Mouse (Mus musculus) thymus, postnatal 25 days (tissue): ENCODE measurements around the gene Tsga10ip.
"Not testable (repeated sequence)": the region's sequence is repeated elsewhere in the genome, so short reads cannot be mapped to it uniquely, and the experiment has no call there.

ENCODE experiments used
- DNase-seq: peaks from one replicate; pipeline ENCODE4 v3.0.0; 2022

Gene Tsga10ip

DNA sequence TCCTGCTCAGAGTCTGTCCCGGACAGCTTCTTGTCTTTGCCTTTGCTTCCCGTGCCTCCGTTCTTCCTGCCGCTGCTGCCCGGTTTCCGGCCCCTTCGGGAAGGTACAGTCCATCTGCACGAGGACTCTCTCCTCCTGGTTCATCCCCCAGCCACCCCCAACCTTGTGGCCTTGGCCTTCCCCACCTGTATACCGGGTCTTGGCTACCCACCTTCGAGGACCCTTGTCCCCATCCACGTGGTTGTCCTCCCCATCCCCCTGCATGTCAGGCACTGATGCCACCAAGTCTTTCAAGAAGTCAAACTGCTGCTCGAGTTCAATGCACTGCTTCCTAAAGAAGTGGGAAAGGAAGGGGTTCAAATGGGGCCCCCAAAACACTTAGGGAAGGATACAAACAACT is 21.2 kb upstream of the Tsga10ip start:
- no peak for DNase-seq

DNA sequence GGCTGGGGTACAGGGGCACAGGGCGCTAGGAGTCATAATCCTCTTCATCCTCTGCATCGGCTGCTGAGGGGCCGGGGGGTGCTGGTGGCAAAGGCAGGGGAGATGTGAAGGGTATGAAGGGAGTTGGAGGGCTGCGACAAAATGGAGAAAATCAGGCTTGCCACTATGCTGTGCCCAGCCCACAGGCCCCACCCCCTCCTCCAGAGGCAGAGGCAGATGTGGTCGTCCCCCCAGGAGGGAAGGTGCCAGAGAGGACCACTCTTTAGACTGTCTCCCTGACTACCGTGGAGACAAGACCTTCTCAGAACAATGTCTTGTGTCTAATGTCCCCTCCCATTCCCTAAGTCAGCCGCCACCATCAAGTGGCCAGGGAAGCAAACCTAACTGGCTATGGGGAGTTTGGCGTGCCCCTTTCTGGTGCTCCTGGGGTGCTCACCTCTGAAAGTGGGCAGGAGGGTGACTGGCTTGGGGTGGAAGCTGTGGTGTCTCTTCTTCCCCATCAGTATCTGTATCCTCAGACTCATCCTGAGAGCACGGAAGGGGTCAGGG is 20.6 kb upstream of the Tsga10ip start:
- DNase-seq: no peak

DNA sequence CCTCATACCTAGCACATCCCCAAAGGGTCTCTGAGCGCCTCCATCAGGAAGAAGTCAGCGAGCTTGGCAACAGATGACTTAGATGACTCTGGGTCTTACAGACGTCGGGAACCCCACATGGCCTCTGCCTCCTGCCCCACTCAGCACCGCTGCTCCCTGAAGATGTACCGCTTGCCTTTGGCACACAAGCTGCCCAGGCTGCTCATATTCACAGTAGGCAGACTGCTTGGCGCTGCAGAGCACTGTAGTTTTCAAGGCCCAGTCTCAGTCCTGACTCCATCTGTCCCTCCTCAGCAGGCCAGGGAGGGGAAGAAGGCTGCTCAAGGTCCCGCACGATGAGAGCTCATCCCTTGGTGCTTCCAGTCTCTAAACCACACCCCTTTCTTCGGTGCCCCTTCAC is 19.9 kb upstream of the Tsga10ip start:
- peak; percentile 27 for DNase-seq

DNA sequence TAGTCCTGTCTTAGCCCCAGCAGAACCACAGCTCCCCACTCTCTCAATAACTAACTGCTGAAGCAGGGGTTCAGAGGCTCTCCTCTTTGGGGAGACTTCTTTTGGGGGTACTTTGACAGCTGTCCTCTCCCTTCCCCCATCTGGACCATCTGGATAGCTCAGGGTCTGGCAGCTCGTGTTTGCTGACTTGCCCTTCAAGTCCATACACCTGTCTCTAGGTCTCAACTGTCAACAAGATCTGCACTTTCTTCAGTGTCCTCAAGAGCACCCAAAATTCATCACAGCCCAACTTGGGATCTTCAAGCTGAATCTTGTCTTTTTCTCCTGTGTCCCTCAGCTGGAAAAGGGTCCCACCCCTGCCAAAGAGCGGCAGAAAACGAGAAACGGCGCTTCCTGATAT is 19.5 kb upstream of the Tsga10ip start:
- DNase-seq: no peak

DNA sequence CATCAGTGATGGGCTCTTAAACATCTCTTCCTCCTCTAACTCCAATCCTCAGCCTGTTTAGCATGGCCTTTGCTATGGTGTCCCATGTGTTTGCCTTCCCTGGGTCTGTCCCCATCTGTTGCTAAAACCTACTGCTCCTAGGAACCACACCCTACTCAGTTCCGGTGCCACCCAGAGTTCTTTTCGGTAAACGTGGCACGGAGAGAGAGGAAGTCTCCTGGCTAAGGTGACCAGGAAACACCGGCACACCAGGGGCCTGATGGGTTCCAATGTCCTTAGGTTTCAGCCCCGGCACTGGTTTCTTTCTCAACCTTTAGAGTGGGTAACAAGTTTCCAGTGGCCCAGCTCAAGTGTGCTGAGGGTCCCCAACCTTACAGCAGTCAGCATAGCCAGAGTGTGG is 18.3 kb upstream of the Tsga10ip start:
- DNase-seq: no peak

DNA sequence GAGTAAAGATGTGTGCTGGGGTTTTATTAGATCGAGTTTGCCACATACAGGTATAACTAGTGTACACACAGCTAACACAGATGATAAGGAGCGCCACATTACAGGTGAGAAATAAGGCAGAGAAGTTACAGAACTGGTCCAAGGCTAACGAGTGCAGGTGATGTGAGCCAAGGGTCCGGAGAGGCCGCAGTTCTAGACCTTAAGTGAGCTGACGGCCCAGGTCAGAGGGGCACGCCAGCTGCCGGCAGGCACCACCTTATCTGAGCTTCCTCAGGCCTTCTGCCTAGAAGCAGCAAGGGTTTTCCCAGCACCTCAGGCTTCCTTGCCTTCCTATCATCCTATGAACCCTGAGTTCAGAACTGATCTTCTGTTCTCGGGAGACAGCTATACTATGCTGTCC is 17.3 kb upstream of the Tsga10ip start:
- no peak for DNase-seq

DNA sequence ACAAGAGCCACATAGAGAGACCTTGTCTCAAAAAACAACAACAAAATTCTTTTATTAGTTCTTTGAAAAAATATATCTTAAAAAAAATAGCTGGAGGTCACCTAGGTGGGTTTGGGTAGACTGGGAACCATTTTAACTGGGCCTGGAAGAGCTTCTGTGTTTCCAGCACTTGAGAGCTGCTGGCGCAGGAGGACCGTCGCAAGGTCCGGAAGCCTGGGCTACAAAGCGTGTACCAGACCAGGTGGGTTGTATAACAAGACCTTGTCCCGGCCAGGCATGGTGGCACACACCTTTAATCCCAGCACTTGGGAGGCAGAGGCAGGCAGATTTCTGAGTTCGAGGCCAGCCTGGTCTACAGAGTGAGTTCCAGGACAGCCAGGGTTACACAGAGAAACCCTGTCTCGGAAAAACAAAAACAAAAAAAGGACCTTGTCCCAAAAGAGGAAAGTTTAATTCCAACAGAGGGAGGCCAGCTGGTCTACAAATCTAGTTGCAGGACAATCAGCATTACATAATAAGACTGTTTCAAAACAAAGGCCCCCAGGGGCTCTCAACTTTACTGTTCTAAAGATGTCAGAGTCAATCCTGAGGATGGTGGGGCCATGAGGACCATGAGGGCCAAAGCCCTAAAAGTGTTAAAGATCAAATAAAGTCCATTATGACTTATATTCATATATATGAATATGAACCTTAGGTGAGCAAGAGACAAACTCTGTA is 16.6 kb upstream of the Tsga10ip start:
- DNase-seq: no peak

DNA sequence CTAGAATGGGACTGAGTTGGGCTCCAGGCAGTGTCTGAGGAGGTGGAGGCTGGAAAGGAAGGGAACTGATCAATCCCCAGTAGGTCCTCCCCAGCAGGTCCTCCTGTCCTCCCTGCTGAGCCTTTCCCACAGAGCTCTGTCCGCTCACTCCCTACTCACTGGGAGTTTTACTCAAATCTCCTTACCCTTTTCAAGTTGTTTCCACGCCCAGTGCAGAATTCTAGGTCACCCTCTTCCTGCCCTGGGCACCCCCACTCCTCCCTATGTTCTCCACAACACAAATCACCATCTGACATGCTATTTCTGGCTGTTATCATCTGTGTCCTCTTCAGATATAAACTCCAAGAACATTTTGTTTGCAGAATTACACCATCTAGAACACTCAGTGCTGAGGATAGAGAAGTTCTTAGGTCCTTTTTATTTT is 12.2 kb upstream of the Tsga10ip start:
- no peak for DNase-seq

DNA sequence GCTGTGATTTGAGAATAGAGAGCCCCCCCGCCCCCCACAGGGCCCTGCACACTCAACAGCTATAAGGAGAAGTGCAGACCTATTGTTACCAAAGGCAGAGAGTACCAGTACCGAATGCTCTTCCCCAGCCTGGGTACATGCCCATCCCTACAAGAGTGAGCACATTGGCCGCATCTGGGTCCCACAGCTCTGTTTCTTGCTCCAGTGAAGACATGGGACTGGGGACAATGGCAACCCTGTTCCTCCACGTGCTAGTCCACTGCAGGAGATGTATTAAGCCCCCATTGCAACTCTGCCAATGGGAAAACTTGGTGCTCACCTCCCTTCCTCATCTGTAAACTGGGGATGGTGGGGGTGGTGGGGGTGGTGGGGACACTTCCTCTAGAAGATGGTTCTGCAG is 11.5 kb upstream of the Tsga10ip start:
- DNase-seq: no peak

DNA sequence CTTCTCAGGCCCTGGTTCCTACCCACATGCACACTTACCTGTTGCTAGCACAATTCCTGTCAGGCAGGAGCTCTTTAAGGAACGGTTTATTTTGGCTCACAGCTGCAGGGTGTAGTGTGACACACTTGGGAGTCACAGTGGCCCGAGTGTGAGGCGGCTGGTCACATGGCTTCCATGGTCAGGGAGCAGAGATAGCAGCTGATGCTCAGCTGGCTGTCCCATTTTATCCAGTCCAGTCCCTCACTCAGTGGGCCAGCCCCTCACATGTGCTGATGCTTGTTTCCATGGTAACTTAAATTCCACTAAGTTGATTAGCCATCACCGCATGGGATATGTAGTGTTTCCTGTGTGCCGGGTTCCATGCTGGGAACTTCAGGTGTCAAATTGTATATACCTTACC is 9.6 kb upstream of the Tsga10ip start:
- no peak for DNase-seq

DNA sequence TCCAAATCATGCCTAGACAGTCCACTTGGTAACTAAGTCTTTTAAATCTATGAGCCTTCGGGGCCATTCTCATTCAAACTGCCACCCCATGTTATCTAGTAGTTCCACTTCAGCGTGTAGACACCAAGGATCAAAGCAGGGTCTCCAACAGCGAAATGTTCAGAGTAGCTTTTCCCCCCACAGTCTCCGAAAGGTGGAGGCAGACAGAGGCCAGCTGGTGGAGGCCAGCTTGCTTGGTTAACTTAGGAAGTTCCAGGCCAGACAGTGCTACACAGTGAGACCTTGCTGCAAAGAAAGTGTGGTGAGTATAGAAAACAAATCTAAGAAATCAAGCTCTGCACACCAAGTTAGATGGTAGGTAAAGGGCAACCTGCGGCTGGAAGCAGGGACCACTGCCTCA is 8.3 kb upstream of the Tsga10ip start:
- no peak for DNase-seq

DNA sequence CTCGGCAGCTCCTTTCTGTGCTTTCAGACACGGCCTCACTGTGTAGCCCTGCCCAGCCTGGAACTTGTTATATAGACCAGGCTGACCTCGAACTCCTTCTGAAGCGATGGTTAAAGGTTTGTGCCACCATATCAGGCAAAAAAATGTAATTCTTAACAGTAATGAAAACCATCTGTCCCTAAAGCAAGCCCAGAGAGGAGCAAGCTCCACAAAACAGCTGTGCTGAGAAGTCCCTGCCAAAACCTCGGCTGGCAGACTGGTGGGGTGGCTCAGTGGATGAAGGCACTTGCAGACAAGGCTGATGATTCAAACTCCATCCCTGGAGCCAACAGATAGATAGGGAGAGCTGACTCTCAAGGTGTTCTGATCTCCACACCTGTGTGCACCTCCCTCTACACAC is 6.7 kb upstream of the Tsga10ip start:
- DNase-seq: no peak

DNA sequence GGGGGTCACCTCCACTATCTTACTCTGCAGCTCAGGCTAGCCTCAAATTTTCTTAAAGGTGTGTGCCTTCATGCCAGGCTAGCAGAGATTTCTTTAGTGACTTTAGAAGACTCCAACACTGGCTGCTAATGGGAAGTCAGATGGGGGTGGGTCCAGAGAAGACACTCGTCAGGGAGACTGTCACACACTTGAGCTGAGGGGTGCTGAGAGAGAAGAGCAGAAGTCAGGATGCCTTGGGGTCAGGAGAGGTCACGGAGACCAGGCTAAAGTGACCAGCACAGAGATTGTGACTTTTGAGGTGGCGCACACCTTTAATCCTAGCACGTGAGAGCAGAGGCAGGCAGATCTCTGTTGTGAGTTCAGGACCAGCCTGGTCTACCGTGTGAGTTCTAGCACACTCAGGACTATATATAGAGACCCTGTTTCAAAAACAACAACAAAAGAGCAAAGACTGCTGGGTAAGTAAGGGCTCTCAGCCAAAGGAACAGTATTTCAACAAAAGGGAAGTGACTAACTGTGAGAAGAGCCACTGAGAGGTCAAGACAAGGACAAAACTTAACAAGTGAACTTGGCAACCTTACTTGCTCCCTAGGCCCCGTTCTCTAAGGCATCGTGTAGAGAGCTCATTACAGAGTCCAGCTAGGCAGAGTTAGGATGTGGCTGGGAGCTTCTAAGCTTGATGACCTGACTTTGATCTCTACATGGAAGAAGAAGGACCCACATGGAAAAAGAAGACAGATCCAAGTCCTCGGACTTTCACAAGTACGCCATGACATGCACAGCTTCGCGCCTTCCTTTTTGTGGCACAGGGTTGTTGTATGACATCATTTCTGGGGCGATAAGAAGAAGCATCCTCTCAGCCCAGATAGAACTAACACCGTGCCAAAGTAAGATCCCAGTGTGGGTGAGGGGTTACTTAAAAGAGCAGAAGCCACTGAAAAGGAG is 6.0 kb upstream of the Tsga10ip start:
- DNase-seq: no peak

DNA sequence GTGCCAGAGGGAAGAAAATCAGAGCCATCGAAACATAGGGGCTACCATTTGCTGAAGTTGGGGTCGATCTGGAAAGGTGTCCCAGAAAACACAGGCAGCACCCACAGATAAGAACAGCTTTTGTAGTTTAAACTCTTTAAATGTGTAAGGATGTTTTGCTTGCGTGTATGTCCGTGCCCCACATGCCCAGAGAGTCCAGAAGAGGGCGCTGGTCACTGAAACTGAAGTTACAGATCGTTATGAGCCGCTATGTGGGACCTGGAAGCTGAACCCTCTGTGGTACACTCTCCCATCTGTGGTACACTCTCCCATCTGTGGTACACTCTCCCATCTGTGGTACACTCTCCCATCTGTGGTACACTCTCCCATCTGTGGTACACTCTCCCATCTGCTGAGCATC is 4.8 kb upstream of the Tsga10ip start:
- peak; percentile 75 for DNase-seq

DNA sequence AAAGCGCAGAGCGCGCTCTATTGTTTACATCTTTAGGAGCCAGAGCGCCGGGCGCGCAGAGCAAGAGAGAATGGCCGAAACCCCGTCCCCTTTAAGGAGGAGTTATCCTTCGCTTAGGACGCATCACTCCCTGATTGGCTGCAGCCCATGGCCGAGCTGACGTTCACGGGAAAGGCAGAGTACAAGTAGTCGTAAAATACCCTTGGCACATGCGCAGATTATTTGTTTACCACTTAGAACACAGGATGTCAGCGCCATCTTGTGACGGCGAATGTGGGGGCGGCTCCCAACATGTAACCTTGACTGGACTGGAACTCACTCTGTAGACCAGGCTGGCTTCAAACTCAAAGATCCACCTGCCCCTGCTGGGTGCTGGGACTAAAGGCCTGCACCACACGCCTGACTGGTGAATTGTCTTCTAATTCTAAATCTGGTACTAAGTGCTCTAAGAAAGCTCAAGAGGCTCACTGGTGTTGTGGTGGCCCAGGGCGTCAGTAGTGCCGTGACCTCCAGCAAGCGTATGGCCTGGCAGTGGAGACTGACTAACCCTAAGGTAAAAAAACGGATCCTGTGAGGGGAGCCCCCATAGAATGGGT is 4.3 kb upstream of the Tsga10ip start:
- DNase-seq: peak; percentile 66

DNA sequence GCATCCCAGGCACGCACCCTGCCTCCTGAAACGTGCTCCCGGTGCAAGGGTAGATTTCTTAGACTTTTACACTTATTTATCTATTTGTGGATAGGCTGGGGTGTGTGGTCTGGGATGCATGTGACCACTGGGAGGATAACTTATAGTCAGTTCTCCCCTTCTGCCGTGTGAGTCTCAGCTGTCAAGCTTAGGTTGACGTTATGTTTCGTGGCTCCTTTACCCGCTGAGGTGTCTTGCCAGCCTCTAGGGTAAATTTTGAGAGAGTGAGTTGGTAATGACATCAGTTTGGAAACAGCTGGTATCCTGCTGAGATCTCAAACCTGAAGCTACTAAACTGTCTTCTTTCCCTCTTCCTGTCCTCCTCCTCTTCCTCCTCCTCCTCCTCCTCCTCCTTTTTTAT is 3.6 kb upstream of the Tsga10ip start:
- DNase-seq: no peak

DNA sequence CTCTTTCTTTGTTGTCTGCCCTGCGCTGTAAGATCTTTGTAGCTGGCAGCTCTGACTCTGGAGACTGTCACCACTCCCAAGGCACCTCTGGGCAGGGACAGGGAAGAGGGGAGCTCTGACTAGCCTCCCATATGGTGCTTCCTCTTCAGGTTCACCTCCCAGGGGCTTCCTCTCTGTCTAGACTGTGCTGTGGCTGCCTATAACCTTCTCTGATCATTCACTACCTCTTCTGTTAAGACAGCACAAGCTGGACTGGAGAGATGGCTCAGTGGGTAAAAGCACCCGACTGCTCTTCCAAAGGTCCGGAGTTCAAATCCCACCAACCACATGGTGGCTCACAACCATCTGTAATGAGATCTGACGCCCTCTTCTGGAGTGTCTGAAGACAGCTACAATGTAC is 1.3 kb downstream of the Tsga10ip start:
- DNase-seq: not testable (repeated sequence)

DNA sequence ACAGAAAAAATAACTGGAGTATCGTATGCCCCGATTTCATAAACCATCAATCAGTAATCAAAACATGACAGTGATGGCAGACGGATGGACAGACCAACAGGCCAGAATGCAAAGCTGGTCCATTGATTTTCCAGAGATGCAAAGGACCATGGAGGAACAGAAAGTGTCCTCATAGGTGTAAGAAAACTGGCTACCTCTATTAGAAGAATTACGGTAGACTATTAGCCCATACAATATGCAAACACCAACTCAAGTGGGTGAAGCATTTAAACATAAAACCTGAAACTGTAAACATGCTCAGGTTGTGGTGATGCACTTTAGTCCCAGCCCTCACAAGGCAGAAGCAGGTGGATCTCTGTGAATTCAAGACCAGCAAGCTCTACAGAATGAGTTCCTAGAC is 7.0 kb downstream of the Tsga10ip start:
- DNase-seq: no peak

DNA sequence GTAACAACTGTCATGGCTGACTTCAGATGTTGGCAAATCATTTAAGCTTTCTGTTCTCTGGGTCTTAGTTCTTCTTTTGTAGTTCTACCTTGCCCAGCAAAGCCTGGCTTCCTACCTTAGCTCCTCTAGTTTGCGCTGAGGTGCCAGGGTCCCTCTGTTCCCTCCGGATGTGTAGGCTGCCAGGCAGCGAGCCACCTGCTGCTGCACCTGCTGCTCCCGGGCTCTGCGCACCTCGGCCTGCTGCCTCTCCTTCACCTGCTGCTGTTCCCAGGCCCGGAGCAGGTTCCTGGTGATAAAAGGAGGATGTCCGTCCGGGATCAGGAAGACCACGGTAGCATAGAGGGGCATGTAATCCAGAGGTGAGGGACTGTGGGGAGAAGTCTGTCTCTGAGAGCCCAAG is 8.2 kb downstream of the Tsga10ip start:
- no peak for DNase-seq

DNA sequence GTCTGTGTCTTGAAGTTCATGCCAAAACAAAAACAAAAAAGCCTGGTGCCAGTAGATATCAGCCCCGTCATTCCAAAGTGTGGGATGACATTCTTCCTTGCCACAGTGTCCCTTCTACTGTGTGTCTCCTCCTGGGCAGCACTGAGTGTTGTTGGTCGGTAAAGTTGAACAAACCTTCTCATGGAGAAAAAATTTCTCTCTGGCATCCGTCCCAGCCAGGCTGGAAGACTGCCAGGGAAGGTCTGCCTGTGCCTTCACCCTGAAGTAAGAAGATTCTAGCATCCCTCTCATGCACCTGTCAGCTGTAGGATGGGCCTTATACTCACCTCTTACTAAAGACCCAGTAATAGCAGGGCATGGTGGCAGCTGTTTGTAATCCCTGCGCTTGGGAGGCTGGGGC is 9.4 kb downstream of the Tsga10ip start:
- DNase-seq: no peak

DNA sequence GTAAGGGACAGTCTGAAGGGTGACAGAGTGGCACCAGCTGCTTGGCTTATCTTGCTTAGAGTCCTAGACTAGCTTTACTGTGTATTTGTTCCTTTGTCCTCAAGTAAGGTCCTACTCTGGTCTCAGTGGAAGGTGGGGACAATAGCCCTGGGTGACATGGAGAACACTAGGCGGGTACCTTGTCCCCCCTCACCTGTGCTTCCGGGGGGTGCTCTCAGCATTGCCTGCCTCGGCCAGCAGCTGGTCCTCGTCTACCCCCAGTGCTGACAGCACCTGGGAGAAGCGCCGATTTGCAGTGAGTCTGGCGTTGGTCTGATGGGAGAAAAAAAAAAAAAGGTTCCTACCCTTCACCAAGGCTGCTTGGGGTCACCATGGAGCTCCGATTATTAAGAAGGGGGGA is 11.9 kb downstream of the Tsga10ip start:
- peak; percentile 60 for DNase-seq

DNA sequence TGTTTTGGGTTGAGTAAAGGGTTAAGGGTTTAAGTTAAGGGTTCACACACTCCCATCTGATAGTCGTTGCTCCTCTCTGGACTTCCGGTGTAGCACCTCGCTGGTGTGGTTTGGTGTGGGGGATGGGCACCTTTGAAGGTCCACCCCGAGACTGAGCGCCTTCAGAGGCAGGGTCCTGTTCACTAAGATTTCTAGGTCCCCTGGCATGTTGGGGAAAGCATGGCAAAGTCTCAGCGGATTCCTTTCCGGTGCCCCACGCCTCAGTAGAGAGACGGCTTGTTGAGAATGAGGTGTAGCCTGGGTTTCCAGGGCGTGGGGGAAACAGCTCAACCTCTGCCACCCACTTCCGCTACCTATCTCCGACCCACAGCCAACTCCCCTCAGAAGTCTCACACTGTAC is 12.7 kb downstream of the Tsga10ip start:
- DNase-seq: peak; percentile 86

DNA sequence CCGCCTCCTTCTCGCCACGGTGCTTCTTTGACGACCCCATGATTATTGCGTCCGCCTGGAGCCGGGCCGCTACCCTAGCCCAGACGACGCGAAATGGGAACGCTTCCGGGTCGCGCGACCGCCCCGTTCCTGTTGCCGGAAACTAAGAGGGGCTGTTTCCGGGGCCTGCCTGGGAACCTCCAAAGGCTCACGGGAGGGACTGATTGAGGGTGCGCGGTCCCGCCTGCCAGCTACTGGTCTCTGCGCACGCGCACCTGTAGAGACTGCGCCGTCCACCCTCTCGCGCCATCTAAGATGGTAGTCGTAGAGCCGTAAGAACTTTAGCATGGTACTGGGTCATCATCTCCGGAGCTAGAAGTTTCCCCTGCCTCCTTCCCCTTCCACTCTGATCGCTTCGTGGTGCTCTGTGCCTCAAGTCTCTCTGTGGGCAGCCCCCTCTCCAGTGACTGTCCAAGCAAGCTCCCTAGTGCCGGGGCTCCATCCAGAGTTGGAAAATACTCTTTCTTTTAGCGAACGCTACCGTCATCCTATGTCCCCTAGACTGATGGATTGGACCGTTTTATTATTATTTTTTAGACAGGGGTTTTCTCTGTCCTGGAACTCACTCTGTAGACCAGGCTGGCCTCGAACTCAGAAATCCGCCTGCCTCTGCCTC is 13.6 kb downstream of the Tsga10ip start, which contains the start of gene Sart1:
TSS of gene Sart1 (minus strand) at position 116 of the 655 bp plus-strand sequence.
- DNase-seq: peak; percentile 93
